Mouse (Mus musculus): ENCODE results near the gene Olfr1062.
A peak's percentile ranks its signal among the peaks of the same experiment; 100 is the strongest.
"Not testable (repeated sequence)": the region's sequence is repeated elsewhere in the genome, so short reads cannot be mapped to it uniquely, and the experiment has no call there.

The Olfr1062 gene

DNA sequence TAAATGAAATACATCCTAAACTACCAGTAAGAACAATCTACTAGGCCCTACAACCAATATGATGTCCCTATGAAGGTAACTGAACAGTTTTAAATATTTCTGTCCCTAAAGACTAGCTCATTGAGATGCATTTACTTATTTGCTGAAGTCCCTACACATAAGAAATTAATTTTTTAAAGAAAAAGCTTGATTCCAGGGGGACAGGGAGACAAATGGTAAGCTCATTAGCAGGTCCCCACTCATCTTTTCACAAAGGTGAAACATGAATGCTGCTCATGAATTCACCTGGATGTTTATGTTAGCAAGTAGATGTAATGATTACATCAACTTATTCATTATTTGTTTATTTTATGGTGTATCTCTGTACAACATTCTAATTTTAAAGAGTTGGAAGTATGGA is at the start of gene Olfr1062:
Gene Olfr1062 (minus strand): TSS at position 101 of the 400 bp plus-strand sequence.
- DNase-seq (ENCODE audit: low spot score): not testable (repeated sequence)

DNA sequence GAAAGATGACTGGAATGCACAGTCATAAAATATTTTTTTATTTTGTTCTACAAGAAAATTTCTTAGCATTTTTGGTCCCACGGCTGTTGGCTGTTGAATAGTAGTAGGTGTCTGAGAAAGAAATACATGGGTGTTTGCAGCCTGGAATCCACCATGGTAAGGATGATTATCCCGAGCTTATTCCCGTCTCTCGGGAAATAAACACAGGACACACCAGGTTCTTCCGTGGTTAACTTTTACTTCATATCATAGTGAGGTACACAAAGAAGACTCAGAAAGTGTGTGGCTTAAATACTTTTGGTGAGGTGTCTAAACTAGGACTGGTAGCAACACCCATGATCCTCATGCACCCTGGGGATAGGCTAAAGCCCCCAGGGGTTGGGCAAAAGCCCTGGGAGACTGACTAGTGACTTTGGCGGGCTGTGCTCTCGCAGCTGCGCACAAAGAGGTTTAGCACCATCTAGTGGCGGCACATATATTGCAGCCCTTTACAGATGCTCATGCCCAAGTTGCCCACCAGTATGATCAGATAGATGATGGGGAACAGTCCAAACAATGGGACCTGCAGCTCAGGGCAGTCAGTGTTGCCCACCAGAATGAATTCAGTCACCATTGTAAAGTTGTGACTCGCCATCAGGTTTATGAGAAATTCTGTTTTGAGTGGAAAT is 38.0 kb upstream of the Olfr1062 start:
- peak; percentile 16 for DNase-seq (ENCODE audit: low spot score)

DNA sequence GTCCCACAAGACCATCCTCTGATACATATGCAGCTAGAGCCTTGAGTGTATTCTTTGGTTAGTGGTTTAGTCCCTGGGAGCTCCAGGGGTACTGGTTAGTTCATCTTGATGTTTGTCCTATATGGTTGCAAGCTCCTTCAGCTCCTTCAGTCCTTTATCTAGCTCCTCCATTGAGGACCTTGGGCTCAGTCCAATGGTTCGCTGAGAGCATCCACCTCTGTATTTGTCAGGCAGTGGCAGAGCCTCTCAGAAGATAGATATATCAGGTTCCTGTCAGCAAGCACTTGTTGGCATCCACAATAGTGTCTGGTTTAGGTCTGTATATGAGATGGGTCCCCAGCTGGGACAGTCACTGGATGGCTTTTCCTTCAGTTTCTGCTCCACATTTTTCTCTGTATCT is 33.9 kb upstream of the Olfr1062 start:
- DNase-seq (ENCODE audit: low spot score): no peak

DNA sequence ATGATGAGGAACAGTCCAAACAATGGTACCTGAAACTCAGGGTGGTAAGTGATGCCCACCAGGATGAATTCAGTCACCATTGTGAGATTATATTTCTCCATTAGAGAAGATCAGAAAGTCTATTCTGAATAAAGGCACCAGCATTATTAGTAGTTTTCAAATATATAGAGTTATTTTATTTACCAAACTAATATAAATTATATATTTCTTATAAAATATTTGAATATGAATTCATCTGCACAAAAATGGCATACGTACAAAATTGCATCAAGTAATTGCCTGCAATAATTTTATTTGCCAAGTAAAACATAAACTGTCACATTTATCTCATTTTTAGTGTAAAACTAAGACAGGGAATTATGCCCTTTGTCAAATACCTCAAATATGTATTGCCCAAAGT is 29.6 kb upstream of the Olfr1062 start, which contains the start of gene Olfr1066:
Gene Olfr1066 (minus strand): TSS at position 101 of the 400 bp plus-strand sequence.
- no peak for DNase-seq (ENCODE audit: low spot score)

DNA sequence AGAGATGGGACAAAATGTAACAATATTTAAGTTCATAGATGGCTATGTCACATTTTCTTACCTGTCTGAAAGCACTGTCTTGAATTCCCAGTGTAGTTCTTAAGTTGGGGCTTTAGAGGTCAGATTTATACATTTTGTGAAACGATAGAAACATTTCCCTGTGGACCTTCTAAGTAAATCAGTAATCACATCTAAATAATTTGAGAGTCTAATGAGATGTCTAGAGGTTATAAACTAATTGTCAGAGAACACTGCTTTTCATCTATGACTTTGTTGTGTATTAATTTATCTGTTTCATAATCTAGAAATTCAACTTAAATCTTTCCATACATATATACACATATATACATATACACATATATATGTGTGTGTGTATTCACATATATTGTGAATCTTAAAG is 23.9 kb upstream of the Olfr1062 start, which contains the start of gene Olfr1065:
Gene Olfr1065 (minus strand): TSS at position 101 of the 400 bp plus-strand sequence.
- DNase-seq (ENCODE audit: low spot score): not testable (repeated sequence)

DNA sequence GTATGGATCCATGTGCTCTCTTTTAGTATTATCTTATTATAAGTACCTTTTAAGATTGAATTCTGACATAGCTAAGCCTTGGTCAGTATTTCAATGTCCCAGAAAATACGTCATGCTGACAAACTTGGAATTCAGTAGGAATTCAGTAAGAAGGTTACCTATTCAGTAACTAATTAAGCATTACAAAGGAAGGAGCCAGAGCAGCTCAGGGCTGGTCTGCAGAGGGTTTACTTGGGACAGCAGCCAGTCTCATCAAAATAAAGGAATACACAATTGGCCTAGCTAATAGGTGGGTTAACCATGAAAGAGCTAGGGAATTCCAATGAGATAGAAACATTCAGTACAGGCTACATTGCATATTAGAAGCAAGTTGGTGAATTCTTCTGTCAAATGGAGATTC is 15.6 kb upstream of the Olfr1062 start:
- DNase-seq (ENCODE audit: low spot score): not testable (repeated sequence)

DNA sequence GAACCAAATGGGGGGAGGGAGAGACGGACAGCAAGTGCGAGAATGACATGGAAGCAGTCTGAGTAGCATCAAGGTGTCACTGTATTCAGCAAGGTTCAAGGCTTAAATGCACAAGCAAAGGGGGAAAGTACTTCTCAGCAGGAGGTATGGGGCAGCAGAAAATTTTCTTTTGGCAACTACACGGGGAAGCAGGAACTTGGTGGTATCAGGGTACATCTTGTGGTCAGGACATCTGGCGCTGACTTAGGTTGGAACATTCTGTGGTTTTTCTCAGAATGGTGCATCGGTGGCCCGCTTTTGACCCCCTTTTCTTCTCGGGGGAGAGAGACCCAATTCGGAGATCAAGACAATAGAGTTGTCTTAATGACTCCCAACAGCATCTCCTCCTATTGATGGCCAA is 2.0 kb upstream of the Olfr1062 start:
- not testable (repeated sequence) for DNase-seq (ENCODE audit: low spot score)

DNA sequence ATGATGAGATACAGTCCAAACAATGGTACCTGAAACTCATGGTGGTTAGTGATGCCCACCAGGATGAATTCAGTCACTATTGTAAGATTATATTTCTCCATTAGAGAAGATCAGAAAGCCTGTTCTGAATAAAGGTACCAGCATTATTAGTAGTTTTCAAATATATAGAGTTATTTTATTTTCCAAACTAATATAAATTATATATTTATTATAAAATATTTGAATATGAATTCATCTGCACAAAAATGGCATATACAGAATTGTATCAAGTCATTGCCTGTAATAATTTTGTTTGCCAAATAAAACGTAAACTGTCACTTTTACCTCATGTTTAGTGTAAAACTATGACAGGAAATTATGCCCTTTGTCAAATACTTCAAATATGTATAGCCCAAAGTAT is 12.6 kb downstream of the Olfr1062 start, which contains the start of gene Olfr1061:
Gene Olfr1061 (minus strand): TSS at position 101 of the 400 bp plus-strand sequence.
- no peak for DNase-seq (ENCODE audit: low spot score)

DNA sequence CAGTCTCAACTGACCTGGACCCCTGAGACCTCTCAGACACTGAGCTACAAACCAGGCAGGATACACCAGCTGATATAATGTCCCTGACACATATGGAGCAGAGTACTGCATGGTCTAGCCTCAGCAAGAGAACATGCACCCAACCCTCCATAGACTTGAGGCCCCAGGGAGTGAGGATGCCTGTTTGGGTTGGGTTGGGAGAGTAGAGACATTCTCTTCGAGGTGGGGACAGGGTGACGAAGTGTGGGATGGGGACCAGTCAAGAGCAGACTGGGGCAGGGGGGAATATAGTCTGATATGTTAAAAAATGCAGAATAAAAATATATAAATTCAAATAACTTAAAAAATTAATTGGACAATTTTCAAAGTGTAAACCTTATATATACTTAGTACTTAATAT is 31.4 kb downstream of the Olfr1062 start:
- DNase-seq (ENCODE audit: low spot score): no peak

DNA sequence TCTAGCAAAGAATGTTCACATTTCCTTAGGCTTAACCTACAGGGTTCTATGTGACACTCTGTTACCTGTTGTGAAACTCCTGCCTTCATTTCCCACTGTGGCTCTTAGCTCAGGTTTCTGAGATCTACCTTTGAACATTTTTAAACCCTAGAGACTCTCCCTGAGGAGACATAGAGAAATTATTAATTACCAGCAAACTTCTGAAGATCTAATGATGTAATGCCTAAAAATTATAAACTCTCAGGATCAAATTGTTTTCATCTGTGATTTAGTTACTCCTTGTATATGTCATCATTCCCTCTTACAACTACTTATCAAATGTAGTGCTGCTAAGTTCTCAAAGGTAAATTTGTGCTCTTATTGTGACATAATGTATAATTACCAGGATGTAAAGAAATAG is 38.1 kb downstream of the Olfr1062 start, which contains the start of gene Olfr1058:
Gene Olfr1058 (minus strand): TSS at position 101 of the 400 bp plus-strand sequence.
- DNase-seq (ENCODE audit: low spot score): not testable (repeated sequence)

DNA sequence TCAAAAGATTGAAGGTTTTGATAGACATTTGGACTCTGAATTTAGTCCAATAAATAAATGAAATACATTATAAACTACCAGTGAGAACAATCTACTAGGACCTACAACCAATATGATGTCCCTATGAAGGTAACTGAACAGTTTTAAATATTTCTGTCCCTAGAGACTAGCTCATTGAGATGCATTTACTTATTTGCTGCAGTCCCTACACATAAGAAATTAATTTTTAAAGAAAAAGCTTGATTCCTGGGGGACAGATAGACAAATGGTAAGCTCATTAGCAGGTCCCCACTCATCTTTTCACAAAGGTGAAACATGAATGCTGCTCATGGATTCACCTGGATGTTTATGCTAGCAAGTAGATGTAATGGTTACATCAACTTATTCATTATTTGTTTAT is 48.3 kb downstream of the Olfr1062 start, which contains the start of gene Olfr1057:
Gene Olfr1057 (minus strand): TSS at position 101 of the 400 bp plus-strand sequence.
- DNase-seq (ENCODE audit: low spot score): no peak

All from yolk sac, embryonic 10.5 days (tissue).